Mouse (Mus musculus) heart, adult 8-10 months (tissue): ENCODE measurements around the gene Ctnna2. TPM values are rescaled to one million over a fixed set of nuclear protein-coding genes. Genes with fewer than 3 reads are reported as not detected.

ENCODE experiments used
- DNase-seq: peaks from one replicate; pipeline ENCODE4 v3.0.0; 2022; ENCODE audit warnings: low spot score
- total RNA-seq, 4 experiments: library from RNA; stranded (reverse); gene quantifications; 2 replicates each; pipeline ENCODE4 v1.2.4; 2022

Ctnna2 gene
- total RNA-seq, 4 experiments from 2014 or later = 0.06 to 0.19 TPM; not detected in 2

GRCm38 (mm10) chr6:76974297-76974696 is 1005.2 kb downstream of the Ctnna2 start:
- DNase-seq = no peak

GRCm38 (mm10) chr6:76964998-76965432 is 1014.5 kb downstream of the Ctnna2 start:
- no peak for DNase-seq

- DNase-seq = no peak
Observed at GRCm38 (mm10) chr6:76908086-76908485, 1071.4 kb downstream of the Ctnna2 start.

GRCm38 (mm10) chr6:76897156-76897555 is 1082.3 kb downstream of the Ctnna2 start:
- no peak for DNase-seq
